Mouse (Mus musculus): ENCODE measurements around the gene Ptpa. TPM values are rescaled to one million over a fixed set of nuclear protein-coding genes. Genes with fewer than 3 reads are reported as not detected.
"Not testable (repeated sequence)": the region's sequence is repeated elsewhere in the genome, so short reads cannot be mapped to it uniquely, and the experiment has no call there.

Gene Ptpa
- total RNA-seq, 2 experiments from 2014 or later, result 61.0 to 127 TPM

- ATAC-seq (replicated peaks; ENCODE audit: poor library complexity, severe bottlenecking), result no peak
These were observed 14.3 kb upstream of the Ptpa start for GRCm38 (mm10) chr2:30401581-30401980.

- no peak for ATAC-seq (replicated peaks; ENCODE audit: poor library complexity, severe bottlenecking)
These were observed 13.4 kb upstream of the Ptpa start for GRCm38 (mm10) chr2:30402351-30402826.

GRCm38 (mm10) chr2:30402843-30403242 lies 13.0 kb upstream of the Ptpa start:
- no peak for ATAC-seq (replicated peaks; ENCODE audit: poor library complexity, severe bottlenecking)

DNA sequence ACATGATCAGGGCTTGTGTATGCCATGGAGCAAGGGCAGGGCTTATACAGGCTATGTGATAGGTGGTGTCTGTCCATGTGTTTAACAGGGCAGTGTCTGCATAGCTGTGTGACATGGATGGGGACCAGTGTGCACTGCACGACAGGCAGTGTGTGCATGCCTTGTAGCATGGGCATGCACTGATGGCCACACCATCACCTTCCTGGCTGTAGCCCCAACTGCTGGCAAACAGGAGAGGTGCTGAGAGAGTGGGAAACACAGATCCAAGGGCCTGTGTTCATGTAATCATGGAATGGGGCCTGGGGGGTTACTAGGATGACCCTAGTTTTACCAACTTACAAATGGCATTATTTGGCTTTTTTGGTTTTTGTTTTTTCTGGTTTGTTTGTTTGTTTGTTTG lies 12.0 kb upstream of the Ptpa start:
- ATAC-seq (replicated peaks; ENCODE audit: poor library complexity, severe bottlenecking), result no peak

GRCm38 (mm10) chr2:30407221-30407620 lies 8.6 kb upstream of the Ptpa start:
- ATAC-seq (replicated peaks; ENCODE audit: poor library complexity, severe bottlenecking), result peak; percentile 45; the same call in 1 of the 2 replicates

DNA sequence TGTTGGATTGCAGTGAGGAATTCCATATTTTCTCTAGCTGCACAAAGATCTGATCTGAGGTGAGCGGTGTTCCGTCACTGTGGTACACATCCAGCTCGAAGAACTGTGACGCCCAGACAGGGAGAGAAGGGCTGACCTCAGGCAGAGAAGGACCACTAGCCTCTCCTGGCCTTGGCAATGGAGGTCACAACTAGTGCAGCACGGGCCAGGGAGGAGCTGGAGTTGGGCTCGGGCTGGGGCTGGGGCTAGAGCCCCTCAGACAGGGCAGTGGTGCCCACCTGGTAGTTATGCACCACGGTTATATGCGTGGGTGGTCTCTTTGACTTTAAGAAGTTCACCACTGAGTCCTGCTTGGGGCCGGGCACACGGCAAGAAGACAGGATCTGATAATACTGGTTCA lies 8.1 kb upstream of the Ptpa start:
- ATAC-seq (replicated peaks; ENCODE audit: poor library complexity, severe bottlenecking), result no peak

DNA sequence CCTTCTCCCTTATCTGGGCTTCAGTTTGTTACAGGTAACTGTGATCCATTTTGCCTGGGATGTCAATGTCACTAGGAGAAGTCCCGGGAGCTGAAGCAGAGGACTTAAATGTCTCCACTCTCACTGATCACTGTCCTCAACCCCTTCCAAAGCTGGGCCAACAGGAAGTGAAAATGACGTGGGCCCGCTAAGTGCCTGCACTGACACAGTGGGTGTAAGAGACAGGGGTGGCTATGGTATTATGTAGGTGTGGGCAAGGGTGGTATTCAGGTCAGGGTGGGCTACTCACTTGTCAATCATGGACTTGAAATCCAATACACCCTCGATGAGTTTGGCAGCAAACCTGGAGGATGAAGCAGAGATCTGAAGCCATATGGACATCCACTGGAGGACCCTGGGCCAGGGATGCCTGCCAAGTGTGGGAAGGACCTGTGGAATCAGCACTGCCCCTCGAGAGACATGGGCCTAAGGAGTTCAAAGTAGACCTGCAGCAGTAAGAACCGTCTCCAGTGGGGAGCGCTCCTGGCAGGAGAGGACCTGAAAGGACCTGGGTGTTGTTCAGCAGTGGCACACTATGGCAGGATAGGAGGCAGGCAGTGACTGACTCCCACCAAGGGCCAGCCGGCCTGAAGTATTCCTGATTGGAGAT lies 7.3 kb upstream of the Ptpa start:
- peak; percentile 61 for ATAC-seq (replicated peaks; ENCODE audit: poor library complexity, severe bottlenecking)

- no peak for ATAC-seq (replicated peaks; ENCODE audit: poor library complexity, severe bottlenecking)
These were observed 6.2 kb upstream of the Ptpa start for GRCm38 (mm10) chr2:30409454-30410176.

DNA sequence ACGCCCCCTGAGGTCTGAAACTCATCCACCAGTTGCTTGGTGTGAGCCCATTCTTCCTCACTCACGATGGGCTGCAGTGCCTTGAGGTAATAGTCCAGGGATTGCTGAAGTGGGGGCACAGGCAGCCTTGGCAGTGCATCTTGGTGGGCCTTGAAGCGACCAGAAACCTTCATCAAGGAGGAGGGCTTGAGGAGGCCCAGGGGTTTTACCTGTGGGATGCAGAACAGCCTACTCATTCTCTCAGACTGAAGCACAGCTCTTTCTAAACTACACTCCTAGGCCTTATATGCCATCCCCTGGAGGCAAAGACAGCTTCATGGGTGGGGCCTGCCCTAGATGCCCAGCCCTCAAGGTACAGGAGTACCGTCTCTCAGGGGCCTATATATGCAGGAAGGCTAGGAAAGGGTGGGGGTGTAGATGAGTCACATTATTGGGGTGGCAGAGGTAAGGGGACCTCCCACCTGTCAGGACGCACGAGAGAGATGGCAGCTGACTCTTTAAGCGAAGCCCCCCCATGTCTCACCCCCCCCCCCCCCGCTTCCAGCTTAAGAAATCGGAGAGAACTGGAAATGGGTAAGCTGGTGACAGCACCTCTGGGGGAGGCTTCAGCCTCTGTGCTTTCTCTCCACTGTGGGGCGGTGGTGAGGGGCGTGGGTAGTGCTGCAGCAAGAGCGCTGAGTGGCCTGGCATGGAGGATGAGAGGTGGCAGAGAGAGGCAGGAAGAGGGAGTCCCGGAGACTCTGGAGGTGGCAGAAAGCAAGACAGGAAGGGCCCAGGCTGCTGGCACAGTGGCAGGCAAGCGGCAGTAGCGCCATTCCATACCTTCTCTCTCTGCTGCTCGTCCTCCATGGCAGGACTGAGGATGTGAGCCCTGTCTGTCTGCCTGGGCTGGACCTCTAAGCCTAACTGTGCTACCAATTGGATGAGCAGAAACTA lies 2.5 kb upstream of the Ptpa start:
- ATAC-seq (replicated peaks; ENCODE audit: poor library complexity, severe bottlenecking), result no peak

DNA sequence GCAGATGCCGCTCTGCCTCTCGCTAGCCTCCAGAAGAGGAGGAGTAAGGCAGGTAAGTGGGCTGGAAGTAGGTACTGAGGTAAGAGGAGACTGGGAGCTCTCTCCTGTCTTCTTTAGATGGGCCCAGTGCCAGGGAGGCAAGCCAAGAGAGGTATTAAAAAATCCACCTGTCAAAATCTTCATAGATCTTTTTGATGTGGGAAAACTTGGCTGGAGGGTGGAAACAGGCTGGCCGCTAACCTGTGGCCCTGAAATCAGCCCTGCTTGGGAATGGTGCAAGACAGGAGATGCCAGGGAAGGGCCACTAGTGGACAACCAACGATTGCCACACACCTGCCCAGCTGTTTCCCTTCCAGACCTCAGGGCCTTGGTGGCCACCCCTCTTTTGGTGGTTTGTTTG lies 1.7 kb upstream of the Ptpa start:
- ATAC-seq (replicated peaks; ENCODE audit: poor library complexity, severe bottlenecking), result no peak

GRCm38 (mm10) chr2:30414681-30415080 lies 1.2 kb upstream of the Ptpa start:
- no peak for ATAC-seq (replicated peaks; ENCODE audit: poor library complexity, severe bottlenecking)

GRCm38 (mm10) chr2:30415157-30415935 lies 493 bp upstream of the Ptpa start, which contains the start of gene Crat:
Crat (minus strand) TSS chr2:30415813.
- peak; percentile 73 for ATAC-seq (replicated peaks; ENCODE audit: poor library complexity, severe bottlenecking)

- no peak for ATAC-seq (replicated peaks; ENCODE audit: poor library complexity, severe bottlenecking)
These were observed 768 bp downstream of the Ptpa start for GRCm38 (mm10) chr2:30416649-30416965.

- ATAC-seq (replicated peaks; ENCODE audit: poor library complexity, severe bottlenecking), result not testable (repeated sequence)
These were observed 1.3 kb downstream of the Ptpa start for GRCm38 (mm10) chr2:30417154-30417553.

DNA sequence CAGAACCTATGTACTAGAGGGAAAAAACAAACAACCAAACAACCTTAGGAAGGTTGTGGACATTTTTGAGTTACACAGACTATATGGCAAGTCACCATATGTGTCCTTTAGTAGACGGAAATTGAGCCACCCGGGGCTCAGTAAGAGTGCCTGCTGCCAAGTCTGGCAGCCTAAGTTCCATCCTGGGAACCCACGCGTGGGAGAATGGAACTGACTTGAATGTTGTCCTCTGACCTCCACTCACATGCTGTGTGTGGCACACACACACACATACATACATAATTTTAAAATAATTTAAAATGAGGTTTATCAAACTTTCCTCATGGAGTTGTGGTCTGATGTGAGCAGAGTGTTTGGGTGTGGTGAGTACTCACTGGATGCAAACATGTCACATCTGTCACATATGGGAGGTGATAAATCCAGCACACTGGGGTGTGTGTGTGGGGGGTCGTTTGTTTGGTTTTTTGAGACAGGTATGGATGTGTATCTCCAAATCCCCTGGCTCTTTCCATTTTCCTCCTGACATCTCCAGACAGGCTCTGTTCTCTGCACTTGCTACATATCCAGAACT lies 1.8 kb downstream of the Ptpa start:
- ATAC-seq (replicated peaks; ENCODE audit: poor library complexity, severe bottlenecking), result no peak

GRCm38 (mm10) chr2:30418259-30418658 lies 2.4 kb downstream of the Ptpa start:
- no peak for ATAC-seq (replicated peaks; ENCODE audit: poor library complexity, severe bottlenecking)

DNA sequence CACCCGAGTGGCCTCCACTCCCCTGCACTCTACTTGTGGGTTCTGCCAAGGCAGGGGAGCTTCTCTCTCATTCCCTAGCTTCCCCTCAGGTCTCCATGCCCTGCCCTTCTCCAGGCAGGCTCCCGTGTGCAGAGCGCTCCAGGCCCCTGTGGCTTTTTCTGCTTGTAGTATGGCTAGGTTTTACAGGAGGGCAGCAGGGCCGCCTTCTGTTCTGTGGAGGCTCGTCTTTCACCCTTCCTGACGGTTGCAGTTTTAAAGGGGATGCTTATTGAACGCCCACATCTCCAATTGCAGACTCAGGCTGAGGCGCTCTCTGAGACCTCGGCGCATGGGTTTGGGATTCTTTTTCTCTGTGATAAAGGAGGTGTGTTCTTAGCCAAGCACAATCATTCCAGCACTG lies 3.3 kb downstream of the Ptpa start:
- ATAC-seq (replicated peaks; ENCODE audit: poor library complexity, severe bottlenecking), result no peak

DNA sequence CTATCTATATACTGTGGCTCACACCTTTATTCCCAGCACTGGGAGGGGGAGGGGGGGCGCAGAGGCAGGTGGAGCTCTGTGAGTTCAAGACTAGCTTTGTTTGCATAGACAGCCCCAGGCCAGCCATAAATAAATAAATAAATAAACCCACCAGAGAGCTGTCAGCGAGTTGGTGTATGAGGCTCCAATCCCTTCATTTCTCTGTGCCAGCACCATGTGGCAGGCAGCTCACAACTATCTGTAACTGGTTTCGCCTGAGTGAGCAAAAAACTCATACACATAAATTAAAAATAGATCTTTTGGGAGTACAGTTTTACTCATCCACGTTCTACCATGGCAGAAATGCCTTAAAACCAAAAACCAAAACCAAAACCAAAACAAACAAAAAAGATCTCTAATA lies 5.6 kb downstream of the Ptpa start:
- no peak for ATAC-seq (replicated peaks; ENCODE audit: poor library complexity, severe bottlenecking)

DNA sequence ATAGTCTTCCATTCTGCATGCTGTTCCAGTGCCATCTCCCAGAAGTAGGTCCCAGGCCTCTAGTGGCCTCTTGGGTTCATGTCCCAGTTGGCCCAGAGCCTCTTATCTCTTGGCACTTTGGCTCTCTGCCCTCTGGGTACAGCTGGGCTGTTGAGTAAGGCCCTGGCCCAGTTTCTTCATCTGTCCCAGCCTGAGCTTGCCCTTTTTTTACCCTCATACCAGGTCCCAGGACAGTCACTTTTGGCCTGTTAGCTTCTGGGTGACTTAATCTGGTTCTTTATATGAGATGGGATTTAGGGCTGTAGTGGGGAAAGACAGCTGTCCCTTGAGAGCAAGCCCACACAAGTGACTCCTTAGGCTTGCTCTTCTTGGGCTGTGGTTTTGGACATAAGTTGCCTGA lies 13.3 kb downstream of the Ptpa start:
- no peak for ATAC-seq (replicated peaks; ENCODE audit: poor library complexity, severe bottlenecking)

All from granulocyte monocyte progenitor cell, adult 5-6 weeks (primary cell).